Mouse (Mus musculus) myocyte (in vitro differentiated cells): ENCODE data around the gene Bcl9.

Experiments used
- E2F4 ChIP-seq: IDR thresholded peaks from one replicate; pipeline ENCODE4 v1.6.1; 2011; ENCODE audit warnings: mild to moderate bottlenecking, control low read depth, moderate library complexity; ENCODE audit not compliant: insufficient read depth
- MYOG ChIP-seq, 3 experiments: IDR thresholded peaks; one replicate each; pipeline ENCODE4 v1.6.1; 2011; ENCODE audit warnings: control low read depth in 2 of 3, low read depth in 2 of 3, mild to moderate bottlenecking in 2 of 3; ENCODE audit not compliant: insufficient read length in 2 of 3, control insufficient read depth in 1 of 3, insufficient read depth in 1 of 3
- POLR2A ChIP-seq: IDR thresholded peaks from one replicate; pipeline ENCODE4 v1.6.1; 2011; ENCODE audit warnings: low read depth, mild to moderate bottlenecking, control low read depth, moderate library complexity; ENCODE audit not compliant: insufficient read length
- REST ChIP-seq: IDR thresholded peaks from one replicate; pipeline ENCODE4 v1.6.1; 2011; ENCODE audit warnings: mild to moderate bottlenecking, control low read depth, moderate library complexity; ENCODE audit not compliant: insufficient read depth, insufficient read length
- TCF12 ChIP-seq: IDR thresholded peaks from one replicate; pipeline ENCODE4 v1.6.1; 2011; ENCODE audit warnings: mild to moderate bottlenecking, control low read depth; ENCODE audit not compliant: poor library complexity, insufficient read depth, severe bottlenecking

- TF ChIP-seq E2F4 = no peak
- no peak for TF ChIP-seq REST
- TF ChIP-seq POLR2A = no peak
- TF ChIP-seq TCF12 = no peak
- TF ChIP-seq MYOG (IDR thresholded peaks at IDR 0.05; ENCODE audit: control insufficient read depth in 1 of 3, insufficient read depth in 1 of 3, insufficient read length in 2 of 3, low read depth in 2 of 3) = no peak
Observed at GRCm38 (mm10) chr3:97167126-97167525, 130.6 kb downstream of the Bcl9 start.
